Mouse (Mus musculus) liver, embryonic 14.5 days (tissue): Measurements from ENCODE around the gene Crcp.

Experiments used
- CTCF ChIP-seq: IDR thresholded peaks from 2 replicates; pipeline ENCODE4 v1.5.1; 2016; ENCODE audit warnings: antibody characterized with exemption, low read depth, control low read depth
- EP300 ChIP-seq: IDR thresholded peaks from 2 replicates; pipeline ENCODE4 v1.6.1; 2016; ENCODE audit warnings: antibody characterized with exemption, low read depth

DNA sequence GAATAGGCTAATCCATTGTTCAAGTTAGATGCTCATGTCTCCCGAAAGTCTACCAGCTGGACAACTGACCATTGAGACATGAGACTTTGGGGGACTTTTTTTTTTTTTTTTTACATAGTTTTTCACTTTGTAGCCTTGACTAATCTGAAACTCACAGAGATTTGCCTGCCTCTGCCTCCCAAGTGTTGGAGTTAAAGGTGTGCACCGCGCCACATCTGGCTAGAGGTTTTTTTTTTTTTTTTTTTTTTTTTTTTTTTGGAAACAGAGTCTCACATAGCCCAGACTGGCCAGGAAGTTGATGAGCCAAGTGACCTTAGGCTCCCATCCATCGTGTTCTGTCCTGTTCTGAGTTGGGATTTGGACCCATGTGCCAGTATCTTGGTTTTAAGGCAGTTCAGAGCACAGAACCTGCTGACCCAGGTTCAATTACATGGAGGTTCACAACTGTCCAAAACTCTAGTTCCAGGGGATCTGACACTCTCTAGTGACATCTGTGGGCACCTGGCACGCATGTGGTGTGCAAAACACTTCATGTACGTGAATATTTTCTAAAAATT lies 21.0 kb upstream of the Crcp start:
- TF ChIP-seq CTCF (no peak), EP300 (no peak)
